Mouse (Mus musculus): ENCODE data around the gene Tbc1d8. TPM values are rescaled to one million over a fixed set of nuclear protein-coding genes. Genes with fewer than 3 reads are reported as not detected.

The Tbc1d8 gene
- total and polyA plus RNA-seq, 3 experiments, result 5.2 to 6.3 (median 6.1) TPM

GRCm38 (mm10) chr1:39441686-39442085 is 36.9 kb downstream of the Tbc1d8 start:
- no peaks in the 10 kb centered on the region for H3K36me3 ChIP-seq (ENCODE audit: control insufficient read depth, insufficient read depth, low read length)
- TF ChIP-seq POLR2A (IDR thresholded peaks at IDR 0.05; ENCODE audit: insufficient read depth, low read depth, low read length) (no peak), CTCF (IDR thresholded peaks at IDR 0.05) (no peak), EP300 (IDR thresholded peaks at IDR 0.05; ENCODE audit: insufficient read depth, low read depth, low read length) (no peak)
- intact Hi-C loops (cut with DNase I), result no loop called here
- peak overlapping the region; percentile 64 for H3K27ac ChIP-seq
- WGBS, result 65% methylated on average over 6 of the region's 6 CpGs
- no peaks in the 10 kb centered on the region for H3K27me3 ChIP-seq (ENCODE audit: control insufficient read depth, insufficient read depth, low read length)
- no peak overlapping the region for H3K4me3 ChIP-seq
- no peaks in the 10 kb centered on the region; the same call in 1 of the 2 replicates for H3K79me2 ChIP-seq (replicated peaks; ENCODE audit: control insufficient read depth, insufficient read depth, low read length)
- H3K9ac ChIP-seq (ENCODE audit: low read depth, low read length), result no peak overlapping the region
- peaks cover 10% of the 10 kb centered on the region for H3K4me1 ChIP-seq (ENCODE audit: control insufficient read depth, insufficient read depth, low read length)
- DNase-seq, result no peak

- Histone ChIP-seq H3K4me1 (ENCODE audit: control insufficient read depth, insufficient read depth, low read length) (peaks cover 10% of the 10 kb centered on the region), H3K4me3 (no peak overlapping the region), H3K36me3 (ENCODE audit: control insufficient read depth, insufficient read depth, low read length) (no peaks in the 10 kb centered on the region), H3K9ac (ENCODE audit: low read depth, low read length) (no peak overlapping the region), H3K27ac (no peak overlapping the region), H3K79me2 (replicated peaks; ENCODE audit: control insufficient read depth, insufficient read depth, low read length) (no peaks in the 10 kb centered on the region; the same call in 1 of the 2 replicates), H3K27me3 (ENCODE audit: control insufficient read depth, insufficient read depth, low read length) (no peaks in the 10 kb centered on the region)
- TF ChIP-seq CTCF (IDR thresholded peaks at IDR 0.05) (no peak), EP300 (IDR thresholded peaks at IDR 0.05; ENCODE audit: insufficient read depth, low read depth, low read length) (no peak), POLR2A (IDR thresholded peaks at IDR 0.05; ENCODE audit: insufficient read depth, low read depth, low read length) (no peak)
- DNase-seq, result no peak
- WGBS, result 82% methylated on average over 12 of the region's 12 CpGs
- intact Hi-C loops (cut with DNase I), result loop anchor here (5.0 kb wide), 1 partner anchor 37 kb away; the partner anchor contains the start of gene Tbc1d8
Observed at GRCm38 (mm10) chr1:39439661-39440548, 38.6 kb downstream of the Tbc1d8 start.

DNA sequence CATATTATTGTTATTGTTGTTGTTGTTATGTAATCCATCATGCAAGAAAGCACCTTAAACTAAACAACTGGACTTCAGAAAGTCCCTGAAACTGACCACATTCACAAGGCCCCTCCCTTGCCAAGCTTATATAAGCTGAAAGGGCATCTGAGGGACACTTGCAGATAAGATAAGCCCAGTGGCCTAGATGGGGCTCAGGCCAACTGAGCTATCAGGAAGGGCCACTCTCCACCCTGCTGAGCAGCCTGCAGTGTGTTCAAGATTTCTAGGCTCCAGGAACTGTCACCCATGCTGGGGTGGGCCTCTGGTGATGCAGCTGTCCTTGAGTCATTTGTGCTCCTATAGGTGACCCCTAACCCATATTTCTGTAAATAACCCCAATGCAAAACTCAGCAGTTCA is 39.9 kb downstream of the Tbc1d8 start:
- H3K36me3 ChIP-seq (ENCODE audit: control insufficient read depth, insufficient read depth, low read length), result no peaks in the 10 kb centered on the region
- no peak overlapping the region for H3K9ac ChIP-seq (ENCODE audit: low read depth, low read length)
- no peaks in the 10 kb centered on the region; the same call in 1 of the 2 replicates for H3K79me2 ChIP-seq (replicated peaks; ENCODE audit: control insufficient read depth, insufficient read depth, low read length)
- intact Hi-C loops (cut with DNase I), result loop anchor here (5.0 kb wide), 1 partner anchor 39 kb away; the partner anchor contains the start of gene Tbc1d8
- H3K4me1 ChIP-seq (ENCODE audit: control insufficient read depth, insufficient read depth, low read length), result peaks cover 4% of the 10 kb centered on the region
- DNase-seq, result no peak
- no peak overlapping the region for H3K27ac ChIP-seq
- no peak for TF ChIP-seq CTCF (IDR thresholded peaks at IDR 0.05)
- no peak for TF ChIP-seq POLR2A (IDR thresholded peaks at IDR 0.05; ENCODE audit: insufficient read depth, low read depth, low read length)
- no peaks in the 10 kb centered on the region for H3K27me3 ChIP-seq (ENCODE audit: control insufficient read depth, insufficient read depth, low read length)
- H3K4me3 ChIP-seq, result no peak overlapping the region

GRCm38 (mm10) chr1:39434264-39434663 is 44.3 kb downstream of the Tbc1d8 start:
- H3K79me2 ChIP-seq (replicated peaks; ENCODE audit: control insufficient read depth, insufficient read depth, low read length), result peaks cover 1% of the 10 kb centered on the region
- intact Hi-C loops (cut with DNase I), result no loop called here
- 88% methylated on average over 6 of the region's 6 CpGs for WGBS
- H3K27me3 ChIP-seq (ENCODE audit: control insufficient read depth, insufficient read depth, low read length), result no peaks in the 10 kb centered on the region
- no peak overlapping the region for H3K27ac ChIP-seq
- TF ChIP-seq CTCF (IDR thresholded peaks at IDR 0.05) (no peak), POLR2A (IDR thresholded peaks at IDR 0.05; ENCODE audit: insufficient read depth, low read depth, low read length) (no peak), EP300 (IDR thresholded peaks at IDR 0.05; ENCODE audit: insufficient read depth, low read depth, low read length) (no peak)
- no peak for DNase-seq
- H3K4me1 ChIP-seq (ENCODE audit: control insufficient read depth, insufficient read depth, low read length), result peaks cover 1% of the 10 kb centered on the region; the same call in 1 of the 2 replicates
- H3K9ac ChIP-seq (ENCODE audit: low read depth, low read length), result no peak overlapping the region
- no peaks in the 10 kb centered on the region for H3K36me3 ChIP-seq (ENCODE audit: control insufficient read depth, insufficient read depth, low read length)
- no peak overlapping the region for H3K4me3 ChIP-seq

DNA sequence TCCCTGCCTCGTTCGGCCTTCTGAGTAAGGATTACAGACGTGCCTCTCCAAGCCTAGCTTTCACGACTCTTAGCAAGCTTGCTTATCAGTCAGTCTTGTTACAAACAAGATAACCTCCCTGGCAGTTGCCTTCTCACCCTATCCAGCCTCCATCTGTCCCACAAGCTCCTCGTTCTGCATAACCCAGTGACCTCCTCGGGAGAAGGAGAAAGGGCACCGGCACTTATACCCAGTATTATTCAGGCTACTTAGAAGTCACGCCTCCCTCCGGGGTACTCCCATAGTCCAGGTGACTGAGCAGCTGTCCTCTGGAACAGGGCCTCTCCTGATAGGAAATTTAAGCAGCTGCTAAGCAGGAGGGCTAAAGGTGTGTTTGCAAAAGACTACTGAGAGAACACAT is 48.5 kb downstream of the Tbc1d8 start:
- intact Hi-C loops (cut with DNase I), result no loop called here
- H3K9ac ChIP-seq (ENCODE audit: low read depth, low read length), result no peak overlapping the region
- no peaks in the 10 kb centered on the region for H3K4me1 ChIP-seq (ENCODE audit: control insufficient read depth, insufficient read depth, low read length)
- H3K27ac ChIP-seq, result no peak overlapping the region
- no peaks in the 10 kb centered on the region for H3K27me3 ChIP-seq (ENCODE audit: control insufficient read depth, insufficient read depth, low read length)
- 49% methylated on average over 9 of the region's 9 CpGs for WGBS
- peaks cover 1% of the 10 kb centered on the region; the same call in 1 of the 2 replicates for H3K79me2 ChIP-seq (replicated peaks; ENCODE audit: control insufficient read depth, insufficient read depth, low read length)
- DNase-seq, result no peak
- no peaks in the 10 kb centered on the region for H3K36me3 ChIP-seq (ENCODE audit: control insufficient read depth, insufficient read depth, low read length)
- TF ChIP-seq EP300 (IDR thresholded peaks at IDR 0.05; ENCODE audit: insufficient read depth, low read depth, low read length) (no peak), POLR2A (IDR thresholded peaks at IDR 0.05; ENCODE audit: insufficient read depth, low read depth, low read length) (no peak), CTCF (IDR thresholded peaks at IDR 0.05) (no peak)
- no peak overlapping the region for H3K4me3 ChIP-seq

- Histone ChIP-seq H3K36me3 (ENCODE audit: control insufficient read depth, insufficient read depth, low read length) (no peaks in the 10 kb centered on the region), H3K9ac (ENCODE audit: low read depth, low read length) (no peak overlapping the region), H3K79me2 (replicated peaks; ENCODE audit: control insufficient read depth, insufficient read depth, low read length) (peaks cover 1% of the 10 kb centered on the region; the same call in 1 of the 2 replicates), H3K27me3 (ENCODE audit: control insufficient read depth, insufficient read depth, low read length) (no peaks in the 10 kb centered on the region), H3K27ac (no peak overlapping the region), H3K4me1 (ENCODE audit: control insufficient read depth, insufficient read depth, low read length) (no peaks in the 10 kb centered on the region), H3K4me3 (no peak overlapping the region)
- WGBS, result 93% methylated on average over 5 of the region's 5 CpGs
- DNase-seq, result no peak
- TF ChIP-seq EP300 (IDR thresholded peaks at IDR 0.05; ENCODE audit: insufficient read depth, low read depth, low read length) (no peak), CTCF (IDR thresholded peaks at IDR 0.05) (peak; percentile 26; the same call in 1 of the 2 replicates)
- intact Hi-C loops (cut with DNase I), result no loop called here
Observed at GRCm38 (mm10) chr1:39429015-39429414, 49.5 kb downstream of the Tbc1d8 start.

All from heart, adult 2 months (tissue).